Mouse (Mus musculus) megakaryocyte progenitor cell, adult 5-6 weeks (primary cell): ENCODE data around the gene Med10. TPM values are rescaled to one million over a fixed set of nuclear protein-coding genes. Genes with fewer than 3 reads are reported as not detected.

Experiments used
- ATAC-seq: replicated peaks from 2 replicates; pipeline ENCODE4 v1.8.0; 2016; ENCODE audit warnings: mild to moderate bottlenecking, moderate TSS enrichment, inconsistent platforms; ENCODE audit not compliant: poor library complexity
- total RNA-seq, 2 experiments: library from RNA; stranded (forward) in 1 of 2; stranded (reverse) in 1 of 2; fragments of 157-497, 149-512 nt in 1 of 2; fragments of 200-1000 nt in 1 of 2; gene quantifications; 2 replicates each; pipeline versions ENCODE4 v1.2.3 to v1.2.4; 2015 to 2017

Med10 gene
- total RNA-seq, 2 experiments from 2014 or later: 37.5 to 44.8 TPM

DNA sequence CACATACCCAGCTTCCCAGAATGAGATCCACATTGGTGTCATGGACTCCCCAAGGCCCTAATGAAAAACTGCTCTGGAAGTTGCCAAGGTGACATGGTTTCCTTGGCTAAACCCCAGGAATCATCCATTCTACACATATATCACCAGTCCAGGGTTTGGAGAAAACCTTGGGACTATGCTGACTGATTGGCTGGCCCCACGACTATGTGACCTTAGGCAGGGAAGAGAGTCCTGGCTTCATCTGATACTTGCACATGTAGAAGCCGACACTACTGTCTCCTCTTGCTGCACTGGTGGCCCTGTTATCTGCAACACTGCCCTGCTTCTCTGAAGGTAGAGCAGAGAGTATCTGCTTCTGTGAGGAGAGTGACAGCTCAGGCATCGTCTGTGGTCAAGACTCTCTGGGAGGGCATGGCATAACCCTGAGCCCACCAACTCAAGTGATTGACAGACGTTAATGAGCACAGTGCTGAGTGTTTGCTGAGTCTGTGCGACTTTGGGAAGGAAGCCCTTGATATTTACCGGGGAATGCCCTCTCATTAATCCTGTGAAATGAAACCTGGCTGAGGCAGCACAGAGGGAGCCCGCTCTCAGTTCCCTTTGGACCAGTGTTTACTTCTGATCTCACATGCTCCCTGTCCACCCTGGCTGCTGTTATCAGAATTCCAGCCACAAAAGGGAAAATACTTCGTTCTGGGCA lies 23.4 kb downstream of the Med10 start:
- ATAC-seq: no peak

DNA sequence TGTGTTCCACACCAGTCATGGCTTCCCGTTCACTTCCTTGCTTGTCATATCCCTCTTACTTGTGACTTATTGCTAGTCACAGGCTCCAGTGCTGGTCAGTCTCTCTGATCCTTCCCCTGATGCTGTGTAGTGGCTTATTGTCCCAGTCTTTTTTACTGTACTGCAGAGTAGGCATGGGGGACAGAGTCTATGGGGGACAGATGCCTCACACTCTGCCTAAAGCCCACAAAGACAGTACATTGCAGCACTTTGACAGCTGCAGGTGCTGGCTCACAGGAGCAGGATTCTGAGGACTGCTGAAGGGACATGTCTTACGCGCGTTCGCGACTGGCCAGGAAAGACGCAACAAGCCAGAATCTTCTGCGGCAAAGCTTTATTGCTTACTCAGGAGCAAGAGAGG lies 28.4 kb downstream of the Med10 start:
- ATAC-seq: no peak

DNA sequence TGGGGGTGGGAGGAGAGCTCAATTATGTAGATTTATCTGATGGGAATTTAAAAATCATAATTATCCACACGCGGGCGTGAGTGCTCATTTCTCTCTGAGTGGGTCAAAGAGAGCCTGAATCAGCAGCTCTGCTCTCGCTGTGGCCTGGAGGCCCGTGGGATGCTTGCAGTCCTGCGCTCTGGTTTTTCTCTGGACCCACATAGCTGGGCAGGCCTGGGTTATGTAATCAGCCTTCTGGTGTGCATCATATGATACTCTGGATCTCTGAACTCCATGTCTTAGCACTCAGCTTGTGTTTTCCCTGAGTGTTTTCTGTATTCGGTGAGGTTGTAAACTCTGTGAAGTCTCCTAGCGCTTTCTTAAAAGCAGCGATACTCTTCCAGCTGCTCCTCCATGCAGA lies 30.4 kb downstream of the Med10 start:
- ATAC-seq: no peak

DNA sequence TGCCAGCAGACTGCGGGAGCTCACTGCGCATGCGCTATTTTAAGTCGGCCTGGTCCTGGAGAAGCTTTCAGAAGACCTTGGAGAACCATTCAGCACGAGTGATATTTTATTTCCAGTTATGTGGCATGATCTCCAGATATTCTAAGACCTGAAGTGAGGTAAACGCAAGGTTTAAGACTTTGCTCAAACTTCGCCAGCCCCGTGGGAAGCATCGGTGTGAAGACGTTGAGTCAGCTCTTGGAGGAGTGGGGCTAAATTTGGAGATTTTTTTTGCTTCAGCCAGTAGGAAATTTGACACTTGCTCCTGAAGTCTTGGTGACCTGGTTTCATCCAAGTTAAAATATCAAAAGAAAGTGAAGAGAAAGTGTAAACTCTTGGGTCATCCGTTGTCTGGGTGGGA lies 31.2 kb downstream of the Med10 start:
- ATAC-seq: no peak

DNA sequence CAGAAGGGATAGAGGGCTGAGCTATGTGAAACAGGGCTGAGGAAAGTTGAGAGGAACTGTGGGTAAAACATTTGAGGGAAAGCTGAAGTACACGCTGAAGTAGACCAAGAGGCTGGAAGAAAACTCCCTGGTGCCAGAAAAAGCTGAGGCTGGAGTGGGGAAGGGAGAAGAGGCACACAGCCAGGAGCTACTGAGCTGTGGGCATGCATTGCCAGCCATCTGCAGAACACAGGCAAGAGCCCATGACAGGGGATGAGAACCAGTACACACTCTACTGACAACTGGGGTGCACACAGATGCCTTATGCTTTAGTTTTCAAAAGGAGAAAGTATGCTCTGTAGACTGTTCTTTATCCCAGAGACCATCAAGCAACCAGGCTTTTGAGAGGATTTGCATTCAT lies 43.4 kb downstream of the Med10 start:
- ATAC-seq: no peak

DNA sequence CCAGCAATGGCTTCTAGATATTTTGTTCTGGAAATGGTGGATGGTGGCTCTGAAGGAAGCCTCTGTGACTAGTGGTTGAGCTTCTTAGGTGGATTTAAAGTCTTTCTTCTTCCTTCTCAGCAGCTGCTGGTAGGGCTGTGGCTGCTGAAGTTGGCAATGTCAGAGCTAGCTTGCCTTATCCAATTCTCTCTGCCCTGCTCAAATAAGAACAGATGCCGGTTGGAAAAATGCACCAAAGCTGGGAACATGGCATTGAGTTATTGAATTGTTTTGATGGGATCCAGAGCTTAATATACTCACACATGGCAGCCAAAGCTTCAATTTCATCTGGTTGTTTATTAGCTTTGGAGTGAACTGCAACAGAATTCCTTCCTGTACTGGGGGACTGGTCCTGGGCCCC lies 47.4 kb downstream of the Med10 start:
- no peak for ATAC-seq

DNA sequence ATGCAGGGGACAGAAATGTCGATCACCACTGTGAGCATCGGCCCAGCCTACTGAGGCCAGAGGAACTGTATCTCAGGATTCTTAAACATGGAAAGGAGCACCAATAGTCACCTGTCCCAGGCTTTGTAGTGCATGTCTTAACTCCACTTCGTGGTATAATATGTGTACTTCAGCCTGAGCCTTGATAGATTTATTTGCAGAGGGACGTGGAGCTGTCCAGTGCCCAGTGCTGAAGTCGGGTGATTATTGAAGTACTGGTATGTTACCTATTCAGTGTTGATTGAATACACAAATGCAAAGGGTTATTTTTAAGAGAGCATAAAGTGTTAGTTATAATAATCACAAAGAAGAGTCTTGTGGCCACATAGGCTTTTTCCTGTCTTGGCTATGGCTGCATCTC lies 50.1 kb downstream of the Med10 start:
- no peak for ATAC-seq

DNA sequence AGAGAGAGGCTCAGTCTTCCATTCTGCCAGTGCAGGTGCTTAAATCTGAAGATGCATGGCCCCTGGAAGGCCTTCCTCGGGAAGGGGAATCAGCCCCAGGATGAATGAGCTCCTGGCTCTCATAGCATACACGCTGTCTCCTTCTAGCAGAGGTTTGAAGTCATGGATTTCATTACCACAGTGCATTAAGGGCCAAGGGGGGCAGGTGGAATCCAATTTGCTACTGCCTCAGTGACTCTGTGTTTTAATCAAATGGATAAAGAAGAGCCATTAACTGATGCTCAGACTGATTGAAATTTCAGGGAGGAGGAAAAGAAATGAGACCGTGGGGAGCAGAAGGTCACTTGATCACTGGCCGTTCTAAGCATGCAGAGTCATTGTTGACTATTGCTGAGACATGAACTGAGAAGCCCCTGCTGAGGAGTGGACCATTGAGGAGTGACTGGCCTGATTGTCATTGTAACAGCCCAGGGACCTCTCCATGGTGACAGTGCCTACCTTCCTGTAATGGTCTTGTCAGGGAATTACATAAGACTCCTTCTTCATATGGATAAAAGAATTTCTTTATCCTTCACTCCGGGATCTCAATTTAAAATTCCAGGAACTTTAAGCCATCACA lies 51.3 kb downstream of the Med10 start:
- ATAC-seq: no peak

DNA sequence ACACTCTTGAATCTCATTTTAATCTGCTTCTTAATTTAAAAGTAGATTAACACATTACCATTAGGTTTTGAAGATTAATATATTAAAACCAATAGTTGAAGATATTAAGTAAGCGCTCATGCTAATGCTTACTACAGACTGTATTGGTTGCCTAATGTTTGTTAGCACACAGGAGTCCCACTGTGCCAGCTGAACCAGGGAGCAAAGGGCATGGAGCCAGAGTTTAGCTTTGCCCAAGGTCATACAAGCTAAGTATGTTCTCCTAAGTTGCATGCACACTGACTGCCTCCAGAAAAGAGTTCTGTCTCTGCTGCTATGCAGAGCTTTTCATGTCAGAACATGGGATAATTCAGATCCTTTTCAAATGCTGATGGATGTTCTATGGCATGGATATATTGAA lies 53.7 kb downstream of the Med10 start:
- no peak for ATAC-seq

DNA sequence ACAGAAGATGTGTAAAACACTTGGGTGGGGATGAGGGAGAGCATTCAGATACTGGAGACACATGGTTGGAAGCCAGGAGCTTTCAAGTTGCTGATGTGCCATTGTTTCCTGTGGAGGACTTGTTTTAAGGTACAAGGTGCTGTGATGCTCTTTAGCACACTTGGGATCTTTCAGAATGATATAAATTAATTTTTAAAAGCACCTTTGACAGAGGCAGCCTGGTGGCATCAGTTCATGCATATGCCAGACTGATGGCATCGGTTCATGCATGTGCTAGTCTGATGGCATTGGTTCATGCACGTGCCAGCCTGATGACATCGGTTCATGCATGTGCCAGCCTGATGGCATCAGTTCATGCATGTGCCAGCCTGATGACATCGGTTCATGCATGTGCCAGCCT lies 60.1 kb downstream of the Med10 start:
- no peak for ATAC-seq

DNA sequence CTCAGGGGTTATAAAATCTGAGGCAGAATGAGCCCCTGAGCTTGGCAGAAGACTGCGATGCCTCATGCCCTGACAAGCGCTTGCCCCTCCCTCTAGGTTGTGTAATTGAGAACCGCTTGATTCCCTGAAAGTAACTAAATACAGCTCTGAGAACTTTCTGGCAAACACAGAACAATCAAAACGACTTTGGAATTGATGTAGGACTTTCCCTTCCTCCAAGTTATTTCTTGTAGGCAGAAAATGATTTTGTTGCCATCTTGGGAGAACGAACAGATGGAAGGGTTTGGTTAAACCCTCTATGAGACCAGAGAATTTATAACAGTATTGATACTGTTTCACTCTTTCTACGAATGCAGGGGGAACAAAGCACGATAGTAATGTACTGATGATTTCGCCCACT lies 62.7 kb downstream of the Med10 start:
- no peak for ATAC-seq

Other genes with a start within 250 kb of the Med10 start
- gene Srd5a1, start 191.0 kb upstream of the Med10 start, total RNA-seq (2015): 4.5 and 7.7 TPM in 2 replicates
- gene Srd5a1, start 191.0 kb upstream of the Med10 start, total RNA-seq (2017): 2.4 and 4.5 TPM in 2 replicates
- gene Ube2ql1, start 62.5 kb upstream of the Med10 start, total RNA-seq (2015): not detected in 2 replicates
- gene Ube2ql1, start 62.5 kb upstream of the Med10 start, total RNA-seq (2017): not detected in 2 replicates